Mouse (Mus musculus) forebrain, embryonic 16.5 days (tissue): Measurements from ENCODE around the gene Smim20. TPM values are rescaled to one million over a fixed set of nuclear protein-coding genes. Genes with fewer than 3 reads are reported as not detected.

Source experiments
- ATAC-seq: fragments of 200-750 bp; cut with Nextera tagmentation; 2 replicates; pipeline ENCODE4 v1.8.0; 2017; ENCODE audit warnings: mild to moderate bottlenecking, moderate library complexity
- H3K27ac ChIP-seq: fragments of 300-500 bp; sonication (generic); 2 replicates; pipeline ENCODE4 v1.5.1; 2014; ENCODE audit warnings: low read length, control low read depth
- H3K27me3 ChIP-seq: fragments of 300-500 bp; sonication (generic); replicated peaks from 2 replicates; pipeline ENCODE4 v1.6.1; 2014; ENCODE audit warnings: low read length; ENCODE audit not compliant: control insufficient read depth, insufficient read depth
- H3K36me3 ChIP-seq: fragments of 300-500 bp; sonication (generic); 2 replicates; pipeline ENCODE4 v1.6.1; 2014; ENCODE audit not compliant: control insufficient read depth, insufficient read depth
- H3K4me1 ChIP-seq: fragments of 300-500 bp; sonication (generic); replicated peaks from 2 replicates; pipeline ENCODE4 v1.6.1; 2014; ENCODE audit warnings: low read length; ENCODE audit not compliant: control insufficient read depth, insufficient read depth
- H3K4me2 ChIP-seq: fragments of 300-500 bp; sonication (generic); 2 replicates; pipeline ENCODE4 v1.6.1; 2014; ENCODE audit warnings: mild to moderate bottlenecking, low read length, control low read depth
- H3K4me3 ChIP-seq: fragments of 300-500 bp; sonication (generic); replicated peaks from 2 replicates; pipeline ENCODE4 v1.5.1; 2014; ENCODE audit warnings: mild to moderate bottlenecking, low read length, control low read depth
- H3K9ac ChIP-seq: fragments of 300-500 bp; sonication (generic); replicated peaks from 2 replicates; pipeline ENCODE4 v1.6.1; 2014; ENCODE audit warnings: low read depth, low read length, control low read depth
- H3K9me3 ChIP-seq: fragments of 300-500 bp; sonication (generic); 2 replicates; pipeline ENCODE4 v1.6.1; 2016; ENCODE audit warnings: low read length; ENCODE audit not compliant: control insufficient read depth
- WGBS: fragments of 180-500 bp; shearing (Covaris S2); extraction: QIAGEN DNeasy Blood & Tissue Kit; methylation state at CpG from one replicate; pipeline ENCODE4 v1.1.7; 2014; 5-methylcytosine and 5-hydroxymethylcytosine counted together
- polyA plus RNA-seq: library from polyadenylated mRNA; unstranded; fragments of >200 nt; fragmentation: Nextera tagmentation; extraction: Ambion mirVana; gene quantifications from 2 replicates; pipeline ENCODE4 v1.2.1, GENCODE M21; 2015

Smim20 gene
- polyA plus RNA-seq, 1 experiment from 2014 or later = 75.6 TPM

DNA sequence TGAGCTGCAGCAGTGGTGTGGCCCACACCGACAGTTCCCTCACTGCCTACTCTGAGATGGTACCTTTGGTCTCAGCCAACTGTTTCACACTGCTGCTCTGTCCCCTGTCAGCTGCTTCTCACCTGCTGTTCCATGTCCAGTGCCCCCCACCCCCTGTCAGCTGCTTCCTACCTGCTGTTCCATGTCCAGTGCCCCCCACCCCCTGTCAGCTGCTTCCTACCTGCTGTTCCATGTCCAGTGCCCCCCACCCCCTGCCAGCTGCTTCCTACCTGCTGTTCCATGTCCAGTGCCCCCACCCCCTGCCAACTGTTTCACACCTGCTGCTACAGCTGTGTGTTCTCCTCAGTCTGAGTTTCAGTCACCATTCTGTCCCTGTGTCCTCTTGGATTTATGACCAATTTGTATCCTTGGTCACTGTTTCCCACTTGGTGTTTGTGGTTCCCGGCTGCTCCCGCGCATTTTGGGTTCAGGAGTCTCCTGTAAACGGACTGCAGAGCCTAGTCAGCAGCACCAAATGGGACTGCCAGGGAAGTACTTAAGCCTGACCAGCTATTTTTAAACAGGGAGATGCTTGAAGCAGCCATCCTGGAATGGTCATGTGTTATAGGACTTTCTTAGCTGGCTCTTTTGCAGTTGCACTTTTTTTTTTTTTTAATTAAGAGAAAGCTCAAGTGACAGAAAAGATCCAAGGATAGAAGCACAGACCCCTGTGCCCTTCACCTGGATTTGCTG, 7.0 kb downstream of the Smim20 start:
- Histone ChIP-seq H3K4me1 (peaks cover 48% of the 10 kb centered on the region), H3K36me3 (no peaks in the 10 kb centered on the region), H3K9ac (no peak overlapping the region), H3K27me3 (no peaks in the 10 kb centered on the region), H3K4me2 (no peak overlapping the region), H3K9me3 (no peaks in the 10 kb centered on the region), H3K4me3 (no peak overlapping the region), H3K27ac (no peak overlapping the region)
- WGBS = 82% methylated on average over 5 of the region's 5 CpGs
- ATAC-seq = no peak

DNA sequence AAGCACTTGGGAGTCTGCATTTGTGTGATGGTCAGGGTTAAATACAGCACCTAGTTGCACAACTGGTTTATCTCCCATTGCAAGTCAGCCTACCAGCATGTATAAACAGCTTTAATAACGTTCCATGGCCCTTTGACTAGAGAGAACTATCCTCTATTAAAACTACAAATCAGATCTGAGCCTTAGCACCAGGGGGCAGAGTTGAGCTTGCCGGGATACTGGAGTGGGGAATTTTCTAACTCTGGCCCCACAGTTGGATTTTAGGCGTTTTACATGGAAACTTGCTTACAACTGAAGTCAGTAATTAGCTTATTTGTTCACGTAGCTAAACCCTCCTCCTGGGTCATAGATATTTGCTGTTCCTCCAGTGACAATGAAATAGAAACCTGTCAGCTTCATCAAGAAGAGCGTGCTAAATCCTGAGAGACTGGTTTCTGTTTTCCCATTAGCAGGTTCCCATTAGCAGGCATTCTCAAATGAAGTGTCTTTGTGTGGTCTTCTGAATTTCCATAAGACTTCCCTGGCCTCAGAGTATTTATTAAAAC, 8.0 kb downstream of the Smim20 start:
- no peak overlapping the region for H3K4me2 ChIP-seq
- peak overlapping the region; percentile 54 for H3K27ac ChIP-seq
- no peak overlapping the region for H3K9ac ChIP-seq
- H3K36me3 ChIP-seq = no peaks in the 10 kb centered on the region
- no peaks in the 10 kb centered on the region for H3K27me3 ChIP-seq
- H3K4me3 ChIP-seq = no peak overlapping the region
- no peaks in the 10 kb centered on the region for H3K9me3 ChIP-seq
- WGBS = 9% methylated on average over 5 of the region's 5 CpGs
- H3K4me1 ChIP-seq = peaks cover 51% of the 10 kb centered on the region
- no peak for ATAC-seq

DNA sequence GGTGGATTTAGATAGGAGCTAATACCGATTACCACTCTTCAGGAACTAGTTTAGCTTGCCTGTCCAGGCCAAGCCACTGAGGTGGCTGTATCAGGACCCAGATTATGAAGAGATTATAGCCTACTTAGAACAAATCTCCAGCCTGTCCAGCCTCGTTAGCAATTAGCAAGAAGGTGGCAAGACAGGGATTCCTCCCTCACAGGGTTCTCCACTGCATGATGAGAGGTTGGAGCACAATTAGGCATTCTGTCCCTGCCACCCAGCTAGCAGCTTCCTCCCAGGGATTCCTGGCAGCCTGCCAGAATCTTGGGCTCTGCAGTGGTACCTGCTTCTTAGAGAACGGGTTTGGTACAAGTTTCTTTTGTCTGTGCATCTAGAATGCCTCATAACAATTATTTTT, 8.5 kb downstream of the Smim20 start:
- H3K9me3 ChIP-seq = no peaks in the 10 kb centered on the region
- no peaks in the 10 kb centered on the region for H3K27me3 ChIP-seq
- WGBS = 9% methylated on average over 3 of the region's 3 CpGs
- H3K4me2 ChIP-seq = no peak overlapping the region
- H3K36me3 ChIP-seq = no peaks in the 10 kb centered on the region
- peak; percentile 13 for ATAC-seq
- no peak overlapping the region for H3K9ac ChIP-seq
- H3K4me1 ChIP-seq = peaks cover 49% of the 10 kb centered on the region
- H3K4me3 ChIP-seq = no peak overlapping the region
- H3K27ac ChIP-seq = peak overlapping the region; percentile 54

DNA sequence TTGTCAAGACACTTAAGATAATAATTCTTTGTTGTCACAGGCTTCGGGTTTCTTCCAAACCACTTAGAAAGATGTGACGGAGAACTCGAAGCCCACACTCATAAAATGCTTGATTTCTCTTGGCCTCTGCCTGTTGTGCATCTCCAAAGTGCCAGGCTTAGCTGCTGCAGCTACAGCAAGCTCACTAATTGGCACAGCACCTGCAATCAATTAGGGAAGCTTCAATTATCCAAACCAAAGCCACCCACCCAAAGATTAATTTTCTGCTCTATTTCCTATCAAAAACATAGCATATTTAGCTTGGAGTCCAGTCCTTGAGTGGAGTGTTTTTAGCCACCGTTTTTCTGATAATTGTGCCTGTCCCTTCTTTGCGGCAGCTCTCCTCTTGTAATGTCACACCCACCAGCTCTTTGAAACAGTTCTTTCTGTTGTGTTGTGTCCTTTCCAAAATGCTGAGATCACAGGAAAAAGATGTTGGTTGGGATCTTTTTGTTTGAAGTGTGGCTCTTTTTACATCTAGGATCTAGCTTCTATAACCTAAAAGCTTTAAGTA, 9.7 kb downstream of the Smim20 start:
- H3K4me3 ChIP-seq = no peak overlapping the region
- H3K4me2 ChIP-seq = peak overlapping the region; percentile 17
- peak; percentile 64 for ATAC-seq
- no peaks in the 10 kb centered on the region for H3K9me3 ChIP-seq
- H3K27ac ChIP-seq = peak overlapping the region; percentile 45
- H3K9ac ChIP-seq = no peak overlapping the region
- H3K27me3 ChIP-seq = no peaks in the 10 kb centered on the region
- H3K4me1 ChIP-seq = peaks cover 49% of the 10 kb centered on the region
- 6% methylated on average over 5 of the region's 5 CpGs for WGBS
- H3K36me3 ChIP-seq = no peaks in the 10 kb centered on the region

DNA sequence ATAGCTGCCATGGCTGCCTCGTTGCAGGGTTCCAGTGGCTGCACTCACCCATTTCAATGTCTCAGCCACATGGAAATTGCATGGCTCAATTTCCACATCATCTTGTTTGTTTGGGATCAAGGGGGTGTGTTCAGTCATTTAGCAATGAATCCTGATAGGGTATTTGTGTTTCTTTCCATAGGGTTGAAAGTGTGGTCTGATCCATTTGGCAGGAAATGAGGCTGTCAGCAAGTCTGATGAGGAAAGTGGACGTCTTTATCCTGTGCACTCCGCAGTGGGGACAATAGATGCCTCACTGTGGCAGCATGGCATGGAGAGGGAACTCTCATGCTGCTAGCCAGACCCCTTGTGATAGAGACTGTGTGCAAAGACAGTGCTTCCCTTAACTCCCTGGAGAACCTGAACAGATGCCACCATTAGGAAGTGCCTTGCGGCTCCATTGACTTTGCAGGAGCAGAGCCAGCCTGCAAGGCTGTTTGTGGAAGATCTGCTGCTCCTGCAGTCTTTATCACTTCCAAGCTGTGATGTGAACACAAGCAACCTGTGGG, 10.9 kb downstream of the Smim20 start:
- H3K9me3 ChIP-seq = no peaks in the 10 kb centered on the region
- H3K4me2 ChIP-seq = no peak overlapping the region
- ATAC-seq = peak; percentile 68
- H3K27ac ChIP-seq = peak overlapping the region; percentile 39
- H3K36me3 ChIP-seq = no peaks in the 10 kb centered on the region
- H3K27me3 ChIP-seq = no peaks in the 10 kb centered on the region
- WGBS = 21% methylated on average over 4 of the region's 4 CpGs
- peaks cover 49% of the 10 kb centered on the region for H3K4me1 ChIP-seq
- no peak overlapping the region for H3K4me3 ChIP-seq
- H3K9ac ChIP-seq = no peak overlapping the region

DNA sequence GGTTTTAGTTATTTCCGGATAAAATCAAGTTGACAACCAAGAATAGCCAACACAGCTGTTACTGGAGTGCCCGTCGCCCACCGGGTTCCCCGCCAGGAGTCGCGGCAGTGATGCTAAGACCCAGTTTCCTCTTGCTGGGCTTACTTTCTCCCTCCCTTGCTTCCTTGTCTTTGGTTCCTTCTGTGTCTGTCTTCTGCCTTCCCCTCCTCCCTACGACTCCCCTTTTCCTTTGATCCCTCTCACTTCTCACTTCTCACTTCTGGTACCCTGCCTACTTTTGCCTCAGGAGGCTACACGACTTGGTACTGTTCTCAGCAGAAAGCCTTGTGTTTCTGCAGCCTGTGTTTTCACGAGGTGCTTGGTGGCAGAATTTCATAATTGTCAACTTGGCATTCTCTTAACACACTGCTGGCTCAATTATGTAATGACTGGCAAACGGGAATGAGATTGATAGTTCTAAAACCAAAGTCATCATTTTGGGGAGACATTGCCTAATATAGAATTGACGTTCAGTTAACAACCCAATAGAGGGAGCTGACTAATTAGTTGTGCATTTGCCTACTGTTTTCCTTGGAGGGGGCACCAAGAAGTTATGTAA, 12.4 kb downstream of the Smim20 start:
- Histone ChIP-seq H3K27ac (no peak overlapping the region), H3K9ac (no peak overlapping the region), H3K36me3 (no peaks in the 10 kb centered on the region), H3K9me3 (no peaks in the 10 kb centered on the region), H3K4me1 (peaks cover 44% of the 10 kb centered on the region), H3K27me3 (no peaks in the 10 kb centered on the region), H3K4me3 (no peak overlapping the region), H3K4me2 (no peak overlapping the region)
- ATAC-seq = no peak
- WGBS = 72% methylated on average over 12 of the region's 12 CpGs

DNA sequence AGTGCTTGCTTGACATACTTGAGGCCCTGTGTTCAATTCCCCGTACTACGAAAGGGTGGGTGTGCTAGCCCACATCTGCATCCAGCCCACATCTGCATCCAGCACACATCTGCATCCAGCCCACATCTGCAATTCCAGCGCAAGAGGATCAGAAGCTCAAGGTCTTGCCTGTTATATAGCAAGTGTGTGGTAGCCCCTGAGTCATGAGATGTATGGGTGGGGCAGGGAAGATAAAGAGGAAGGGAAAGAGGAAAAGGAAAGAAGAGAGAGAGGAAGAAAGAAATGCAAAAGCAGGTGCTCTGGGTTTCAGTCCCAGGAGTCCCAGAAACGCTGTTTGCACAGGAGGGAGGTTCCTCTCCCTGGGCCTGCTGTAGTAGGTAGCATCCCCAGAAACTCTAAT, 15.6 kb downstream of the Smim20 start:
- Histone ChIP-seq H3K4me2 (no peak overlapping the region), H3K9me3 (no peaks in the 10 kb centered on the region), H3K9ac (no peak overlapping the region), H3K4me1 (peaks cover 14% of the 10 kb centered on the region), H3K27me3 (no peaks in the 10 kb centered on the region), H3K4me3 (no peak overlapping the region), H3K27ac (no peak overlapping the region), H3K36me3 (no peaks in the 10 kb centered on the region)
- ATAC-seq = no peak
- WGBS = 91% methylated on average over 4 of the region's 4 CpGs

DNA sequence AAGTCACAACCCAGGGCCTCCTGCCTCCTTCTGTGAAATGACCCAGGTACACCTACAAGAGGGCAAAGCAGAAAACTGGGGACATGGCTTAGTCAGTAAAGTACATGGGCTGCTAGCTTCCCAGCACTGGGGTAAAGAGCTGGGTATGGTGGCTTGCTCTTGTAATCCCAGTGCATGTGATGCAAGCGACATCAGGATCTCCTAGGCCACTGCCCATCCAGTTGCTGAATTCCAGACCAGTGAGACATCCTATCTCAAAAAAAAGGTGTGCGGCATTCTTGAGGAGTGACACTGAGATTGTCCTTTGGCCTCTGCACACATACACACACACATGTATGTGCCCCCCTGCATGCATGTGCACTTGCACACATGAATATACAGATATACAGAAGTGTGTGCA, 19.5 kb downstream of the Smim20 start:
- H3K27ac ChIP-seq = no peak overlapping the region
- no peak overlapping the region for H3K9ac ChIP-seq
- no peaks in the 10 kb centered on the region for H3K4me1 ChIP-seq
- H3K4me3 ChIP-seq = no peak overlapping the region
- H3K27me3 ChIP-seq = no peaks in the 10 kb centered on the region
- 94% methylated on average over 2 of the region's 2 CpGs for WGBS
- H3K9me3 ChIP-seq = no peaks in the 10 kb centered on the region
- no peak overlapping the region for H3K4me2 ChIP-seq
- no peaks in the 10 kb centered on the region for H3K36me3 ChIP-seq
- ATAC-seq = no peak

DNA sequence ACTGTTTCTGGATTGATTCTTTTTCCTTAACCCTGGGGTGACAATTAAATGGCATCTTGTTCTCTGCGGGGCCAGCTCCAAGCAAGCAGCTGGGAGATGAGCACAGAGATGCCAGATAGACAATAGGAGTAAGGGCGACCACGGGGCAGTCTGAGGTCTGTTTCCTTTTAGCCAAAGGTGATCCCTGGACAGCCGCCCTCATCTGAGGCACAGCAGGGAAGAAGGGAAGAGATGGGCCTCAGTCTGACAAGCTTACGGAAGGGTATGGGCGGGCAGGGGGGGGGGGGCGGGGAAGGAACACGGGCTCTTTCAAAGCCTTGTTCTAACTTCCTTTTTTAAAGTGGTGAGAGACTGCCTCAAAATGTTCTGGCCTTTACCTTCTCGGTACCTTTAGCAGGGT, 22.6 kb downstream of the Smim20 start:
- no peak overlapping the region for H3K27ac ChIP-seq
- no peak overlapping the region for H3K4me3 ChIP-seq
- WGBS = 30% methylated on average over 9 of the region's 9 CpGs
- no peaks in the 10 kb centered on the region for H3K4me1 ChIP-seq
- H3K9ac ChIP-seq = no peak overlapping the region
- H3K9me3 ChIP-seq = no peaks in the 10 kb centered on the region
- ATAC-seq = no peak
- no peaks in the 10 kb centered on the region for H3K36me3 ChIP-seq
- H3K27me3 ChIP-seq = no peaks in the 10 kb centered on the region
- H3K4me2 ChIP-seq = no peak overlapping the region
